Mouse (Mus musculus): ENCODE data around the gene Cnih3. TPM values are rescaled to one million over a fixed set of nuclear protein-coding genes. Genes with fewer than 3 reads are reported as not detected.

Gene Cnih3
- polyA plus RNA-seq, 1 experiment from 2014 or later = 0.03 TPM

- CTCF ChIA-PET = interaction anchor here (1.1 to 1.8 kb wide), 2 partner anchors 11 to 27 kb away, joined by 4 read pairs; no protein-coding TSS in a partner anchor
- TF ChIP-seq CTCF (IDR thresholded peaks at IDR 0.05) = no peak
- in situ Hi-C loops (cut with MboI; ENCODE audit: low pct_unique_long_range_greater_than_20kb) = no loop called here
- POLR2A ChIA-PET = no interaction called here
- no peaks in the 10 kb centered on the region for H3K27me3 ChIP-seq
- no peak for DNase-seq (ENCODE audit: low read depth, low spot score)
- no peak for ATAC-seq
These were observed 54.9 kb downstream of the Cnih3 start for GRCm38 (mm10) chr1:181407281-181407680.

GRCm38 (mm10) chr1:181408086-181408975 is 55.9 kb downstream of the Cnih3 start:
- ChIA-PET POLR2A (no interaction called here), CTCF (no interaction called here)
- in situ Hi-C loops (cut with MboI; ENCODE audit: low pct_unique_long_range_greater_than_20kb) = no loop called here
- TF ChIP-seq CTCF (IDR thresholded peaks at IDR 0.05) = no peak
- no peaks in the 10 kb centered on the region for H3K27me3 ChIP-seq
- no peak for DNase-seq (ENCODE audit: low read depth, low spot score)
- no peak for ATAC-seq

GRCm38 (mm10) chr1:181409693-181410092 is 57.3 kb downstream of the Cnih3 start:
- CTCF ChIA-PET = no interaction called here
- DNase-seq (ENCODE audit: low read depth, low spot score) (no peak), ATAC-seq (no peak)
- in situ Hi-C loops (cut with MboI; ENCODE audit: low pct_unique_long_range_greater_than_20kb) = no loop called here
- TF ChIP-seq CTCF (IDR thresholded peaks at IDR 0.05) = no peak
- no peaks in the 10 kb centered on the region for H3K27me3 ChIP-seq
- POLR2A ChIA-PET = no interaction called here

GRCm38 (mm10) chr1:181410647-181411254 is 58.3 kb downstream of the Cnih3 start:
- DNase-seq (ENCODE audit: low read depth, low spot score) (no peak), ATAC-seq (no peak)
- POLR2A ChIA-PET = interaction anchor here (1.3 kb wide), 1 partner anchor 9 kb away, joined by 3 read pairs; no protein-coding TSS in a partner anchor
- CTCF ChIA-PET = interaction anchor here (0.9 to 1.9 kb wide), 2 partner anchors 19 to 133 kb away, joined by 4 to 6 read pairs; no protein-coding TSS in a partner anchor
- in situ Hi-C loops (cut with MboI; ENCODE audit: low pct_unique_long_range_greater_than_20kb) = no loop called here
- no peaks in the 10 kb centered on the region for H3K27me3 ChIP-seq
- TF ChIP-seq CTCF (IDR thresholded peaks at IDR 0.05) = no peak

GRCm38 (mm10) chr1:181414985-181415384 is 62.6 kb downstream of the Cnih3 start:
- DNase-seq (ENCODE audit: low read depth, low spot score) (no peak), ATAC-seq (no peak)
- in situ Hi-C loops (cut with MboI; ENCODE audit: low pct_unique_long_range_greater_than_20kb) = no loop called here
- no peaks in the 10 kb centered on the region for H3K27me3 ChIP-seq
- ChIA-PET POLR2A (no interaction called here), CTCF (interaction anchor here (1.4 kb wide), 1 partner anchor 129 kb away, joined by 3 read pairs; no protein-coding TSS in a partner anchor)
- TF ChIP-seq CTCF (IDR thresholded peaks at IDR 0.05) = no peak

- no peaks in the 10 kb centered on the region for H3K27me3 ChIP-seq
- ChIA-PET CTCF (no interaction called here), POLR2A (no interaction called here)
- in situ Hi-C loops (cut with MboI; ENCODE audit: low pct_unique_long_range_greater_than_20kb) = no loop called here
- TF ChIP-seq CTCF (IDR thresholded peaks at IDR 0.05) = no peak
- ATAC-seq (no peak), DNase-seq (ENCODE audit: low read depth, low spot score) (no peak)
These were observed 64.4 kb downstream of the Cnih3 start for GRCm38 (mm10) chr1:181416841-181417240.

- POLR2A ChIA-PET = no interaction called here
- CTCF ChIA-PET = interaction anchor here (1.0 to 1.9 kb wide), 3 partner anchors 11 to 127 kb away, joined by 3 to 4 read pairs (median 4); no protein-coding TSS in a partner anchor
- TF ChIP-seq CTCF (IDR thresholded peaks at IDR 0.05) = no peak
- no peaks in the 10 kb centered on the region for H3K27me3 ChIP-seq
- in situ Hi-C loops (cut with MboI; ENCODE audit: low pct_unique_long_range_greater_than_20kb) = no loop called here
- DNase-seq (ENCODE audit: low read depth, low spot score) (no peak), ATAC-seq (no peak)
These were observed 65.6 kb downstream of the Cnih3 start for GRCm38 (mm10) chr1:181417937-181418523.

- in situ Hi-C loops (cut with MboI; ENCODE audit: low pct_unique_long_range_greater_than_20kb) = no loop called here
- ATAC-seq (no peak), DNase-seq (ENCODE audit: low read depth, low spot score) (no peak)
- CTCF ChIA-PET = interaction anchor here (0.7 to 1.0 kb wide), 2 partner anchors 26 to 102 kb away, joined by 3 read pairs; no protein-coding TSS in a partner anchor
- TF ChIP-seq CTCF (IDR thresholded peaks at IDR 0.05) = no peak
- POLR2A ChIA-PET = no interaction called here
- no peaks in the 10 kb centered on the region for H3K27me3 ChIP-seq
These were observed 67.7 kb downstream of the Cnih3 start for GRCm38 (mm10) chr1:181420080-181420536.

GRCm38 (mm10) chr1:181422796-181423195 is 70.4 kb downstream of the Cnih3 start:
- CTCF ChIA-PET = no interaction called here
- no peak for DNase-seq (ENCODE audit: low read depth, low spot score)
- H3K27me3 ChIP-seq = no peaks in the 10 kb centered on the region
- ATAC-seq = no peak
- no peak for TF ChIP-seq CTCF (IDR thresholded peaks at IDR 0.05)
- in situ Hi-C loops (cut with MboI; ENCODE audit: low pct_unique_long_range_greater_than_20kb) = no loop called here
- POLR2A ChIA-PET = interaction anchor here (0.6 kb wide), 1 partner anchor 18 kb away, joined by 3 read pairs; no protein-coding TSS in a partner anchor

GRCm38 (mm10) chr1:181424922-181425321 is 72.5 kb downstream of the Cnih3 start:
- DNase-seq (ENCODE audit: low read depth, low spot score) (no peak), ATAC-seq (no peak)
- no peaks in the 10 kb centered on the region for H3K27me3 ChIP-seq
- in situ Hi-C loops (cut with MboI; ENCODE audit: low pct_unique_long_range_greater_than_20kb) = no loop called here
- ChIA-PET POLR2A (interaction anchor here (0.8 kb wide), 1 partner anchor 40 kb away, joined by 5 read pairs; no protein-coding TSS in a partner anchor), CTCF (interaction anchor here (1.4 kb wide), 1 partner anchor 11 kb away, joined by 5 read pairs; no protein-coding TSS in a partner anchor)
- no peak for TF ChIP-seq CTCF (IDR thresholded peaks at IDR 0.05)
